Mouse (Mus musculus) neural tube, embryonic 14.5 days (tissue): ENCODE results near the gene Spin4. TPM values are rescaled to one million over a fixed set of nuclear protein-coding genes. Genes with fewer than 3 reads are reported as not detected.

Experiments
- polyA plus RNA-seq: library from polyadenylated mRNA; unstranded; fragments of >200 nt; fragmentation: Nextera tagmentation; extraction: Ambion mirVana; gene quantifications from 2 replicates; pipeline ENCODE4 v1.2.1, GENCODE M21; 2014

Gene Spin4
- polyA plus RNA-seq, 1 experiment from 2014 or later: 3.8 TPM

Other genes with a start within 250 kb of the Spin4 start
- gene Arhgef9, start 170.2 kb upstream of the Spin4 start, polyA plus RNA-seq: 36.6 and 60.5 TPM in 2 replicates